Mouse (Mus musculus) hematopoietic stem cell, adult 5-6 weeks (primary cell): ENCODE results near the gene Mid1. TPM values are rescaled to one million over a fixed set of nuclear protein-coding genes. Genes with fewer than 3 reads are reported as not detected.
A peak's percentile ranks its signal among the peaks of the same experiment; 100 is the strongest.

Experiments used
- ATAC-seq, 2 experiments: fragments of 125-278 bp in 1 of 2; replicated peaks in 1 of 2; 2 replicates each; pipeline ENCODE4 v1.8.0; 2016 to 2017; ENCODE audit warnings: inconsistent platforms in 2 of 2, mild to moderate bottlenecking in 2 of 2, moderate number of reproducible peaks in 2 of 2, low read depth in 1 of 2, moderate TSS enrichment in 1 of 2; ENCODE audit not compliant: low FRiP score in 2 of 2, poor library complexity in 2 of 2, severe bottlenecking in 2 of 2, insufficient read depth in 1 of 2, low TSS enrichment in 1 of 2
- total RNA-seq: library from RNA; stranded (forward); fragments of 172-1452, 232-1000 nt; gene quantifications from 2 replicates; pipeline ENCODE4 v1.2.3, GENCODE M21; 2017

The Mid1 gene
- total RNA-seq = 10.7 and 16.2 TPM in 2 replicates

GRCm38 (mm10) chrX:169685131-169685530, at the start of gene Mid1:
Gene Mid1 (plus strand): TSS chrX:169685199.
- ATAC-seq = no peak

- no peak for ATAC-seq
Observed at GRCm38 (mm10) chrX:169673056-169673455, 11.9 kb upstream of the Mid1 start.

GRCm38 (mm10) chrX:169676313-169676712, 8.7 kb upstream of the Mid1 start:
- ATAC-seq = no peak

DNA sequence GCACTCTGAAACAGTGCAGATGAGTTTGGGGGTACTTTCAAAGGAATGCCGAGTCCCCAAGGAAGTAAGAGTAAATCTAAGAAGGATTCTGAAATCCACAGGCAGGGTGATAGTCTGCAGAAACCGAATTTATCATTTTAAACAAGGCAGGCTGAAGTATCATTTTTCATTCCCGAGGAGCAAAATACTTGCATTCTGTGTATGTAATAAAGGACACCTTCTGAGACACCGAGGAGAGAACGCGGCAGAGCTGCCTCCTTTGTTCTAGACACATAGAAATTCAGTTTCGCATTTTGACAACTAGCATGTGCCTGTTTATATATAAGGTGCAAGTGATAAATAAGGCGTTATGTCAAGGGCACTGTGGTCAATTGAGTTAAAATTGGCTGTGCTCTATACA, 732 bp downstream of the Mid1 start:
- no peak for ATAC-seq

- no peak for ATAC-seq
Observed at GRCm38 (mm10) chrX:169691217-169691616, 6.2 kb downstream of the Mid1 start.

DNA sequence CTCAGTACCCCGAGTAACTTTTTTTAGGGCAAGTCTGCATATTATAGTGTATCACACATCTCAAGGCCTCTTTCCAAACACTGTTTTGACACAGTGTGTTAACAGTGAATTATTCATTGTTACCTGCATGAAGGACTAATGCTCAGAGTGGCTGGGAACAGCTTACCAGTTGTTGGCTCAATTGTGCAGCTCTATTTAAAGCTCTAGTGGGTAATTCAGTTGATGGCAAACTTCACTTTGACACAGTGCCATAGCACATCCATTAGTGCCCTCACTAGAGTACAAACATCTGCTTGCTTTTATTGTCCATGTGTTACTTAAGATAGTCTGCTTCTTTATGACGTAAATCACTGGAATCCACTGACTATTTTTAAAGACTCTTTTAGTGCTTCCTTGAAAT, 6.7 kb downstream of the Mid1 start:
- ATAC-seq = no peak

- no peak for ATAC-seq
Observed at GRCm38 (mm10) chrX:169692225-169692909, 7.4 kb downstream of the Mid1 start.

- ATAC-seq = no peak
Observed at GRCm38 (mm10) chrX:169704016-169704602, 19.1 kb downstream of the Mid1 start.

DNA sequence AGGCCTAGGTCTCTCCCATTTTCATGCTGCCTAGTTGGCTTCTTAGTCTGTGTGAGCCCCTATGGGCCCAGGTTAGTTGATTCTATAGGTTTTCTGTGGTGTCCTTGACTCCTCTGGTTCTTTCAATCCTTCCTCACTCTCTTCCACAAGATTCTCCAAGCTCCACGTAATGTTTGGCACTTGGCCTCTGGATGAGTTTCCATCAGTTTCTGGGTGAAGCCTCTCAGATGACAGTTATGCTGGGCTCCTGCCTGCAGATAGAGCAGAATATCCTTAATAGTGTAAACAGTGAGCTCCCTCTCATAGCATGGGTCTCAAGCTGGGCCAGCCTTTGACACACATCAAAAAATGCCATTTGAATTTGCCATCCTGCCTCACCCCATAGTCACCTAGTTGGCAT, 38.5 kb downstream of the Mid1 start:
- ATAC-seq = no peak

DNA sequence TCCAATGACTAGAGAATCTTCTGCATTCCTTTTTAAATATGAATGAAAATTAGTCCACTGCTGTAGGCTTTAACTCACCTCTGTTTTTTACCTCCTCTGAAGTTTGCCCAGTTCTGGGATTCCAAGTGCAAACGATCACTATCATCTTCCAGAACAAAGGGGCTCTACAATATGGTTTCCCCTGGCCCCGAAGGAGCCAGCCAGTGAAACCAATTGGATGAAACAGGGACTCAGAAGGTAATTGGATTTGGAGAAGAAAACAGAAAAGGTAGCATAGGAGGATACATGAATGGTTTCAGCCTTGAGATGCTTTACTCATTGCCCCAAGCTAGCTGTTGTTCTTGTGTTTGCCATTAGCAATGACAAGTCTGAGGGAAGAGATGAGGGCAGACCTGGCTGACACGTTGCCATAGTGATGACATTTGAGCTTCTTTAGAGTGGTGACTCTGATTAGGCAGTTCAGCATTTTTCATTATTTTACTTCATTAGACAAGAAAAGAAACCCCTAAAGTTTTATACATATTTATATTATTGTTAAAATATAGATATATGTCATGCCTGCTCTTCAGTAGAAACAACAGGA, 50.5 kb downstream of the Mid1 start:
- no peak for ATAC-seq

GRCm38 (mm10) chrX:169758001-169758400, 73.0 kb downstream of the Mid1 start:
- ATAC-seq = no peak

DNA sequence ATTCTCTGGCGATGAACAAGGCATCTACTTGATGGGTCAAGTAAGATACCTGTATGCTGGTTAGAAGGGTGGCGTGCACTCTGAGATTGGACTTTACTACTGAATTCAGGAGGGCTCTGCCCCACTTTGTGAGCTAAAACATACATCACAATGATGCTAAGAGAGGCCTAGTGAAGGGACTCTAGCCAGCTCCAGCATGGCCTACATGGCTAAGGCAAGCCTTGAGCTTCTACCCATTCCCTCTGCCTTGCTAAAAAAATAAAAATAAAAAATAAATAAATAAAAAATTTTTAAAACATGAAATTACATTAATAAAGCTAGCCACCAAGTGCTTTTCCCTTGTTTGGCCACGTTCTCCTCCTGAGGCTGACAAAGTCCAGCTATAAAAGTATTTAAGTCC, 94.5 kb downstream of the Mid1 start, which contains the start of gene 4933400A11Rik:
Gene 4933400A11Rik, minus strand, starts transcription at position 101 of the 400 bp plus-strand sequence.
- no peak for ATAC-seq

DNA sequence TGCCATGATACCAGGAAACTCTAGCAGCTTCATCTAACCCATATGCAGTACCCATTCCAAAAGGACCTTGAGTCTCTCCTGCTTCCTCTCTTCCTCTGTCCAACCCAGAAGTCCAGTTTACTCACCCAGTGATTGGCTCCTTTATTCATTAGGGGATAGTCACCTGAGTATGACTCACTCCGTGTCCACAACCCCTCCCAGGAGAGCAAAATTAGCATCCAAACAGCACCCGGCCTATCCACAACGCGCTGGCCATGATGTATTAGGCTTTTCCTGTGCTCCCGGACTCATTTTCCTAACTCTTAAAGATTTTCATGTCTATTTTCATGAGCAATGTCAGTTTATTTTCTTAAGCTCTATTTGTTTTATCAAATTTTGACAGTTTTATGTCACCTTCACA, 104.7 kb downstream of the Mid1 start:
- ATAC-seq = no peak

GRCm38 (mm10) chrX:169792879-169793278, 107.9 kb downstream of the Mid1 start:
- no peak for ATAC-seq

GRCm38 (mm10) chrX:169794421-169794820, 109.4 kb downstream of the Mid1 start:
- no peak for ATAC-seq

- peak; percentile 77 to 92 for ATAC-seq
Observed at GRCm38 (mm10) chrX:169794831-169795311, 109.9 kb downstream of the Mid1 start.

- ATAC-seq = no peak
Observed at GRCm38 (mm10) chrX:169797148-169797547, 112.1 kb downstream of the Mid1 start.

GRCm38 (mm10) chrX:169798987-169799680, 114.1 kb downstream of the Mid1 start:
- no peak for ATAC-seq
